Mouse (Mus musculus): ENCODE measurements at regions not wholly inside any gene's neighbourhood (a gene's known extent, or its start where the extent isn't known, plus 50 kb on each side); places are given as distances from the start of the nearest gene placed in this dataset.

GRCm38 (mm10) chr1:105177015-105177762, 179.3 kb downstream of the Rnf152 start:
- DNase-seq (ENCODE audit: low spot score), result no peak
- no peak overlapping the region for H3K27ac ChIP-seq
- no peak for ATAC-seq (ENCODE audit: low FRiP score)
- H3K4me3 ChIP-seq (replicated peaks; ENCODE audit: low read length), result no peak overlapping the region
- H3K27me3 ChIP-seq (ENCODE audit: control insufficient read depth, insufficient read depth, low read length), result no peaks in the 10 kb centered on the region
- no peaks in the 10 kb centered on the region for H3K9me3 ChIP-seq (ENCODE audit: control insufficient read depth, low read length)
- H3K9ac ChIP-seq, result no peak overlapping the region
- 0 out of 2 replicates have a peak, but pooled peaks cover 4% of the 10 kb centered on the region for H3K4me1 ChIP-seq (replicated peaks; ENCODE audit: control insufficient read depth, insufficient read depth, low read length)
- no peak overlapping the region for H3K4me2 ChIP-seq (replicated peaks)
- 83% methylated on average over 10 of the region's 10 CpGs for WGBS
- H3K36me3 ChIP-seq (replicated peaks; ENCODE audit: control insufficient read depth, insufficient read depth), result no peaks in the 10 kb centered on the region

GRCm38 (mm10) chr1:105170979-105171378, 185.5 kb downstream of the Rnf152 start:
- Histone ChIP-seq H3K4me2 (replicated peaks) (no peak overlapping the region), H3K27me3 (ENCODE audit: control insufficient read depth, insufficient read depth, low read length) (no peaks in the 10 kb centered on the region), H3K4me1 (replicated peaks; ENCODE audit: control insufficient read depth, insufficient read depth, low read length) (no peaks in the 10 kb centered on the region), H3K4me3 (replicated peaks; ENCODE audit: low read length) (no peak overlapping the region), H3K27ac (no peak overlapping the region), H3K36me3 (replicated peaks; ENCODE audit: control insufficient read depth, insufficient read depth) (no peaks in the 10 kb centered on the region), H3K9ac (no peak overlapping the region), H3K9me3 (ENCODE audit: control insufficient read depth, low read length) (no peaks in the 10 kb centered on the region)
- ATAC-seq (ENCODE audit: low FRiP score) (no peak), DNase-seq (ENCODE audit: low spot score) (no peak)
- WGBS, result 95% methylated on average over 1 of the region's 1 CpGs

GRCm38 (mm10) chr1:105170114-105170506, 186.4 kb downstream of the Rnf152 start:
- ATAC-seq (ENCODE audit: low FRiP score) (no peak), DNase-seq (ENCODE audit: low spot score) (no peak)
- Histone ChIP-seq H3K4me1 (replicated peaks; ENCODE audit: control insufficient read depth, insufficient read depth, low read length) (no peaks in the 10 kb centered on the region), H3K4me3 (replicated peaks; ENCODE audit: low read length) (no peak overlapping the region), H3K27ac (no peak overlapping the region), H3K27me3 (ENCODE audit: control insufficient read depth, insufficient read depth, low read length) (no peaks in the 10 kb centered on the region), H3K9ac (no peak overlapping the region), H3K9me3 (ENCODE audit: control insufficient read depth, low read length) (no peaks in the 10 kb centered on the region), H3K4me2 (replicated peaks) (no peak overlapping the region), H3K36me3 (replicated peaks; ENCODE audit: control insufficient read depth, insufficient read depth) (no peaks in the 10 kb centered on the region)
- WGBS, result 94% methylated on average over 4 of the region's 4 CpGs

GRCm38 (mm10) chr1:105169455-105170113, 186.9 kb downstream of the Rnf152 start:
- H3K27ac ChIP-seq, result no peak overlapping the region
- no peak for DNase-seq (ENCODE audit: low spot score)
- H3K9me3 ChIP-seq (ENCODE audit: control insufficient read depth, low read length), result no peaks in the 10 kb centered on the region
- H3K4me1 ChIP-seq (replicated peaks; ENCODE audit: control insufficient read depth, insufficient read depth, low read length), result no peaks in the 10 kb centered on the region
- no peaks in the 10 kb centered on the region for H3K36me3 ChIP-seq (replicated peaks; ENCODE audit: control insufficient read depth, insufficient read depth)
- 95% methylated on average over 1 of the region's 1 CpGs for WGBS
- H3K4me2 ChIP-seq (replicated peaks), result no peak overlapping the region
- no peaks in the 10 kb centered on the region for H3K27me3 ChIP-seq (ENCODE audit: control insufficient read depth, insufficient read depth, low read length)
- no peak overlapping the region for H3K9ac ChIP-seq
- H3K4me3 ChIP-seq (replicated peaks; ENCODE audit: low read length), result no peak overlapping the region
- ATAC-seq (ENCODE audit: low FRiP score), result no peak

GRCm38 (mm10) chr1:105168808-105169207, 187.7 kb downstream of the Rnf152 start:
- WGBS, result 84% methylated on average over 1 of the region's 1 CpGs
- Histone ChIP-seq H3K4me3 (replicated peaks; ENCODE audit: low read length) (no peak overlapping the region), H3K9ac (no peak overlapping the region), H3K9me3 (ENCODE audit: control insufficient read depth, low read length) (no peaks in the 10 kb centered on the region), H3K27me3 (ENCODE audit: control insufficient read depth, insufficient read depth, low read length) (no peaks in the 10 kb centered on the region), H3K27ac (no peak overlapping the region), H3K4me1 (replicated peaks; ENCODE audit: control insufficient read depth, insufficient read depth, low read length) (no peaks in the 10 kb centered on the region), H3K4me2 (replicated peaks) (no peak overlapping the region), H3K36me3 (replicated peaks; ENCODE audit: control insufficient read depth, insufficient read depth) (no peaks in the 10 kb centered on the region)
- DNase-seq (ENCODE audit: low spot score), result no peak
- no peak for ATAC-seq (ENCODE audit: low FRiP score)

GRCm38 (mm10) chr1:105157459-105158124, 198.9 kb downstream of the Rnf152 start:
- no peak overlapping the region for H3K27ac ChIP-seq
- no peaks in the 10 kb centered on the region for H3K27me3 ChIP-seq (ENCODE audit: control insufficient read depth, insufficient read depth, low read length)
- ATAC-seq (ENCODE audit: low FRiP score) (no peak), DNase-seq (ENCODE audit: low spot score) (no peak)
- no peaks in the 10 kb centered on the region for H3K4me1 ChIP-seq (replicated peaks; ENCODE audit: control insufficient read depth, insufficient read depth, low read length)
- WGBS, result 81% methylated on average over 2 of the region's 2 CpGs
- H3K4me3 ChIP-seq (replicated peaks; ENCODE audit: low read length), result no peak overlapping the region
- H3K4me2 ChIP-seq (replicated peaks), result no peak overlapping the region
- no peak overlapping the region for H3K9ac ChIP-seq
- no peaks in the 10 kb centered on the region for H3K9me3 ChIP-seq (ENCODE audit: control insufficient read depth, low read length)
- H3K36me3 ChIP-seq (replicated peaks; ENCODE audit: control insufficient read depth, insufficient read depth), result no peaks in the 10 kb centered on the region

- no peak for ATAC-seq (ENCODE audit: low FRiP score)
- H3K27ac ChIP-seq, result no peak overlapping the region
- H3K27me3 ChIP-seq (ENCODE audit: control insufficient read depth, insufficient read depth, low read length), result no peaks in the 10 kb centered on the region
- no peaks in the 10 kb centered on the region for H3K36me3 ChIP-seq (replicated peaks; ENCODE audit: control insufficient read depth, insufficient read depth)
- H3K9me3 ChIP-seq (ENCODE audit: control insufficient read depth, low read length), result no peaks in the 10 kb centered on the region
- peaks cover 5% of the 10 kb centered on the region for H3K4me1 ChIP-seq (replicated peaks; ENCODE audit: control insufficient read depth, insufficient read depth, low read length)
- WGBS, result 85% methylated on average over 6 of the region's 6 CpGs
- no peak overlapping the region for H3K9ac ChIP-seq
- no peak overlapping the region for H3K4me2 ChIP-seq (replicated peaks)
- H3K4me3 ChIP-seq (replicated peaks; ENCODE audit: low read length), result no peak overlapping the region
- no peak for DNase-seq (ENCODE audit: low spot score)
Observed at GRCm38 (mm10) chr1:105152175-105152828, 204.2 kb downstream of the Rnf152 start.

GRCm38 (mm10) chr1:105151466-105151846, 205.1 kb downstream of the Rnf152 start:
- 0 out of 2 replicates have a peak overlapping the region, but pooled peaks have one; percentile 14 for H3K27ac ChIP-seq
- H3K4me3 ChIP-seq (replicated peaks; ENCODE audit: low read length), result no peak overlapping the region
- H3K9me3 ChIP-seq (ENCODE audit: control insufficient read depth, low read length), result no peaks in the 10 kb centered on the region
- H3K9ac ChIP-seq, result no peak overlapping the region
- DNase-seq (ENCODE audit: low spot score) (no peak), ATAC-seq (ENCODE audit: low FRiP score) (peak; percentile 26; the same call in 1 of the 2 replicates)
- WGBS, result 57% methylated on average over 1 of the region's 1 CpGs
- no peaks in the 10 kb centered on the region for H3K27me3 ChIP-seq (ENCODE audit: control insufficient read depth, insufficient read depth, low read length)
- H3K36me3 ChIP-seq (replicated peaks; ENCODE audit: control insufficient read depth, insufficient read depth), result no peaks in the 10 kb centered on the region
- H3K4me1 ChIP-seq (replicated peaks; ENCODE audit: control insufficient read depth, insufficient read depth, low read length), result peaks cover 5% of the 10 kb centered on the region
- no peak overlapping the region for H3K4me2 ChIP-seq (replicated peaks)

All from hindbrain, embryonic 14.5 days (tissue).